Mouse (Mus musculus): ENCODE results near the gene Gm10160.

Gene Gm10160

GRCm38 (mm10) chr7:81855694-81856093 is at the start of gene Gm10160:
Gene Gm10160 (minus strand): TSS chr7:81855794.
- in situ Hi-C loops (cut with MboI): no loop called here

GRCm38 (mm10) chr7:81904926-81905325 is 49.3 kb upstream of the Gm10160 start:
- in situ Hi-C loops (cut with MboI): no loop called here

- in situ Hi-C loops (cut with MboI): no loop called here
These were observed 48.5 kb upstream of the Gm10160 start for GRCm38 (mm10) chr7:81904094-81904493.

GRCm38 (mm10) chr7:81899361-81899760 is 43.8 kb upstream of the Gm10160 start:
- in situ Hi-C loops (cut with MboI): no loop called here

- in situ Hi-C loops (cut with MboI): no loop called here
These were observed 29.5 kb upstream of the Gm10160 start for GRCm38 (mm10) chr7:81885128-81885527.

GRCm38 (mm10) chr7:81881600-81881999 is 26.0 kb upstream of the Gm10160 start:
- in situ Hi-C loops (cut with MboI): no loop called here

- in situ Hi-C loops (cut with MboI): no loop called here
These were observed 25.2 kb upstream of the Gm10160 start for GRCm38 (mm10) chr7:81880797-81881196.

GRCm38 (mm10) chr7:81880286-81880685 is 24.7 kb upstream of the Gm10160 start:
- in situ Hi-C loops (cut with MboI): no loop called here

GRCm38 (mm10) chr7:81875372-81875771 is 19.8 kb upstream of the Gm10160 start:
- in situ Hi-C loops (cut with MboI): no loop called here

- in situ Hi-C loops (cut with MboI): no loop called here
These were observed 19.0 kb upstream of the Gm10160 start for GRCm38 (mm10) chr7:81874636-81875035.

- in situ Hi-C loops (cut with MboI): no loop called here
These were observed 18.2 kb upstream of the Gm10160 start for GRCm38 (mm10) chr7:81873807-81874206.

- in situ Hi-C loops (cut with MboI): no loop called here
These were observed 17.0 kb upstream of the Gm10160 start for GRCm38 (mm10) chr7:81872493-81873013.

- in situ Hi-C loops (cut with MboI): no loop called here
These were observed 12.6 kb upstream of the Gm10160 start for GRCm38 (mm10) chr7:81868158-81868557.

- in situ Hi-C loops (cut with MboI): no loop called here
These were observed 11.8 kb upstream of the Gm10160 start for GRCm38 (mm10) chr7:81867231-81867930.

- in situ Hi-C loops (cut with MboI): no loop called here
These were observed 10.3 kb upstream of the Gm10160 start for GRCm38 (mm10) chr7:81865937-81866336.

GRCm38 (mm10) chr7:81864552-81864951 is 9.0 kb upstream of the Gm10160 start:
- in situ Hi-C loops (cut with MboI): no loop called here

GRCm38 (mm10) chr7:81862587-81863583 is 7.3 kb upstream of the Gm10160 start:
- in situ Hi-C loops (cut with MboI): no loop called here

- in situ Hi-C loops (cut with MboI): no loop called here
These were observed 6.3 kb upstream of the Gm10160 start for GRCm38 (mm10) chr7:81861921-81862320.

- in situ Hi-C loops (cut with MboI): no loop called here
These were observed 5.9 kb upstream of the Gm10160 start for GRCm38 (mm10) chr7:81861461-81861860.

GRCm38 (mm10) chr7:81860996-81861395 is 5.4 kb upstream of the Gm10160 start:
- in situ Hi-C loops (cut with MboI): no loop called here

GRCm38 (mm10) chr7:81860071-81860470 is 4.5 kb upstream of the Gm10160 start:
- in situ Hi-C loops (cut with MboI): no loop called here

- in situ Hi-C loops (cut with MboI): no loop called here
These were observed 3.6 kb upstream of the Gm10160 start, which contains the start of gene Tm6sf1 for GRCm38 (mm10) chr7:81858968-81859721. Gene Tm6sf1 (plus strand): TSS chr7:81859001.
